Mouse (Mus musculus) adipose tissue, adult 10 weeks (tissue): ENCODE data around the gene Olfr763. TPM values are rescaled to one million over a fixed set of nuclear protein-coding genes. Genes with fewer than 3 reads are reported as not detected.

Experiments
- polyA plus RNA-seq: library from polyadenylated mRNA; stranded (reverse); fragments of 350-450 nt; fragmentation: Illumina TruSeq; extraction: RNeasy Lipid Tissue Mini Kit (QIAGEN cat#74804); gene quantifications from one replicate; pipeline ENCODE4 v1.2.3, GENCODE M21; 2014; ENCODE audit warnings: low read depth, low replicate concordance

Olfr763 gene
- polyA plus RNA-seq: not detected

DNA sequence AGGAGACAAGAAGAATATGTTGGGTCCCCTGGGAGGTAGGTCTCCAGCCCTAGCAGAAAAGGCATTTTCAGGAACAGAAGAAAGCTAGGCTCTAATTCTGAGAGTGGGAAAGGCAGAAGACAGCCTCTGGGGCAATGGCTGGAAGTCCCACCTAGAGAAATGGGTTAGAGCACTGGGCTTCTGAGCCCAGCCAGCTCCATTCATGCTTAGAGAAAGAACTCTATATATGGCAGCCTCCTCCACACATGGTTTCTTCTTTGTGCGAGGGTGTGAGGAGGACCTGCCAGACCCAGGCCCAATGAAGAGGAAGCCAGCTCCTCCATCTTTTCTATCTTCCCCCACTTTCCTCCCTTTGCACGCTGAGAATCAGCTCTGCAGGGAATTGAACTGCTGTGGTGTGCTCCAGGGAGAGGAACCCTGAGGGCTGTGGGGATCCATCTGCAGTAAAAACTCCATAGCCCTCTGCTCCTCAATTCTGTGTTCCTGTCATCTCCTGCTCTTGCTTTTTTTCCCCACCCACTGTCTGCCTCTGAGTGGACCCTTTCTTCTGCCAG lies at the start of gene Olfr763:
Gene Olfr763, plus strand, starts transcription at position 504 of the 554 bp plus-strand sequence.

DNA sequence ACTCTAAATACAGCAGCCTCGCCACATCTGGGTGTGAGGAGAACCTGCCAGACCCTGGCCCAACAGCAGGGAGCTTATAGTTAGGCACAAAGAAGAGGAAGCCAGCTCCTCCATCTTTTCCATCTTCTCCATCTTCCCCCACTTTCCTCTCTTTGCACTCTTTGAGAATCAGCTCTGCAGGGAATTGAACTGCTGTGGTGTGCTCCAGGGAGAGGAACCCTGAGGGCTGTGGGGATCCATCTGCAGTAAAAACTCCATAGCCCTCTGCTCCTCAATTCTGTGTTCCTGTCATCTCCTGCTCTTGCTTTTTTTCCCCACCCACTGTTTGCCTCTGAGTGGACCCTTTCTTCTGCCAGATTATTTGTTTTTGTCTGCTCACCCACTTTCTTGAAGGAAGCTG lies 21.5 kb upstream of the Olfr763 start, which contains the start of gene Olfr9:
Gene Olfr9, plus strand, starts transcription at position 301 of the 400 bp plus-strand sequence.

DNA sequence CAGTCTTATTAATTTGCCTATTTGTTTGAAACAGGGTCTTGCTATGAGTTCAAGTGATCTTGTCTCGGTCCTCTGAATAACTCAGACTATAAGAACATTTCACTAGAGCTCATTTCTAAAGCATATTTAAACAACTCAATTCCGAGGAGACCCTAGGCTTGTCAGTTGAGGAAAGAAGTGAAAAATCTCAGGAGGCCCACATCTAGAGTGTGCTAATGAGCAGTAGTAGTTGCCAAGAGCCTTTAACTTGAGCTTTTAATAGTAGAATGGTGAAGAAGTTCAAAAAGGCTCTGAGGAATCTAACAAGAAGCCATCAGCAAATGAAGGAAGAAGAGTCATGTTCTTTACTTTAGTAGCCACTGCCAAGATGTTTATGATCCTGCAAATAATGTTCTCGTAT lies 29.2 kb downstream of the Olfr763 start, which contains the start of gene Olfr764-ps1:
Gene Olfr764-ps1, minus strand, starts transcription at position 101 of the 400 bp plus-strand sequence.

DNA sequence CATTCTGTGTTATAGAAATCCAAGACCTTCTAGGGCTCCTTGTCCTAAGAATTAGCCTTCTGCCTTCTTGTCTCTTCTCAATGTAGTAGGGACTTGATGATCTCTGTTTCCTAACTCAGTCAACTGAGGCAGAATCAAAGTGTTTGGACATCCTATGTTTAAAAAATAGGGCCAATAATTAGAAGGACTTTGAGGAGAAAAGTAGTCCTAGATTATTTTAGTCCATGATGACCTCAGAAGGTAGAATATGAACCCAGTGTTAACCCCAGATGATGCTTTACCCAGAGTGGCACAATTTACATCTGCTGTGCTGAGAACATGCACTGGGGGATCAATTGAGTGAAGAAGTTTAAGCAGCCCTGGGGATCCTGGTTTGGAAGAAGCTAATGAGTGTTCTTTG lies 39.3 kb downstream of the Olfr763 start, which contains the start of gene Olfr765:
Gene Olfr765, minus strand, starts transcription at position 101 of the 400 bp plus-strand sequence.

Other genes starting within 250 kb of the Olfr763 start
- gene Mmp19, start 219.9 kb upstream of the Olfr763 start, polyA plus RNA-seq: 17.1 TPM
- gene Dnajc14, start 206.7 kb upstream of the Olfr763 start, polyA plus RNA-seq: 44.6 TPM
- 13.7 TPM for gene Tmem198b, start 206.4 kb upstream of the Olfr763 start, polyA plus RNA-seq
- 69.3 TPM for gene Sarnp, start 193.5 kb upstream of the Olfr763 start, polyA plus RNA-seq
- gene Ormdl2, start 189.1 kb upstream of the Olfr763 start, polyA plus RNA-seq: 96.5 TPM
- 1.6 TPM for gene Gdf11, start 119.1 kb upstream of the Olfr763 start, polyA plus RNA-seq
- gene Cd63, start 109.8 kb upstream of the Olfr763 start, polyA plus RNA-seq: 549 TPM
- gene Rdh5, start 87.9 kb upstream of the Olfr763 start, polyA plus RNA-seq: 16.9 TPM
- 277 TPM for gene Bloc1s1, start 86.8 kb upstream of the Olfr763 start, polyA plus RNA-seq
- gene Itga7, start 77.0 kb upstream of the Olfr763 start, polyA plus RNA-seq: 54.8 TPM
- gene Mettl7b, start 49.8 kb upstream of the Olfr763 start, polyA plus RNA-seq: 4.7 TPM
- not detected for gene Olfr9, start 21.4 kb upstream of the Olfr763 start, polyA plus RNA-seq
- not detected for gene Olfr764-ps1, start 29.1 kb downstream of the Olfr763 start, polyA plus RNA-seq
- not detected for gene Olfr765, start 39.2 kb downstream of the Olfr763 start, polyA plus RNA-seq
- gene Olfr766-ps1, start 58.2 kb downstream of the Olfr763 start, polyA plus RNA-seq: not detected
- gene Olfr767, start 72.1 kb downstream of the Olfr763 start, polyA plus RNA-seq: not detected
- not detected for gene Olfr768, start 88.6 kb downstream of the Olfr763 start, polyA plus RNA-seq
- gene Olfr769, start 107.1 kb downstream of the Olfr763 start, polyA plus RNA-seq: not detected
- not detected for gene Olfr770, start 128.2 kb downstream of the Olfr763 start, polyA plus RNA-seq
- not detected for gene Olfr771, start 154.0 kb downstream of the Olfr763 start, polyA plus RNA-seq
- gene Olfr772, start 167.1 kb downstream of the Olfr763 start, polyA plus RNA-seq: not detected
- gene Olfr773, start 176.6 kb downstream of the Olfr763 start, polyA plus RNA-seq: not detected
- gene Olfr774, start 225.4 kb downstream of the Olfr763 start, polyA plus RNA-seq: not detected
- gene Olfr775, start 237.6 kb downstream of the Olfr763 start, polyA plus RNA-seq: not detected
- gene Olfr776, start 248.3 kb downstream of the Olfr763 start, polyA plus RNA-seq: not detected